Mouse (Mus musculus) spleen, adult 2 months (tissue): ENCODE results near the gene Nop14.

Experiments
- CTCF ChIP-seq: fragments of 200-500 bp; IDR thresholded peaks from 2 replicates; pipeline ENCODE4 v1.5.1; 2011; ENCODE audit warnings: mild to moderate bottlenecking, inconsistent platforms; ENCODE audit not compliant: insufficient read depth, insufficient read length, insufficient replicate concordance; ENCODE audit errors: extremely low read depth
- POLR2A ChIP-seq: fragments of 200-500 bp; IDR thresholded peaks from 2 replicates; pipeline ENCODE4 v1.6.1; 2011; ENCODE audit warnings: low read depth, low read length, inconsistent platforms

GRCm38 (mm10) chr5:34609966-34610365, 50.0 kb downstream of the Nop14 start:
- TF ChIP-seq CTCF (no peak), POLR2A (no peak)
